Mouse (Mus musculus): Measurements from ENCODE around the gene Calml3.
"Not testable (repeated sequence)": the region's sequence is repeated elsewhere in the genome, so short reads cannot be mapped to it uniquely, and the experiment has no call there.

Gene Calml3

GRCm38 (mm10) chr13:3804186-3804585 is at the start of gene Calml3:
Gene Calml3 (minus strand): TSS chr13:3804316.
- no peak for DNase-seq (ENCODE audit: low spot score)

GRCm38 (mm10) chr13:3850330-3850729 is 46.2 kb upstream of the Calml3 start:
- DNase-seq (ENCODE audit: low spot score): no peak

GRCm38 (mm10) chr13:3840662-3841061 is 36.5 kb upstream of the Calml3 start:
- not testable (repeated sequence) for DNase-seq (ENCODE audit: low spot score)

GRCm38 (mm10) chr13:3837312-3837807 is 33.2 kb upstream of the Calml3 start, which contains the start of gene Calm4:
Gene Calm4 (plus strand): TSS chr13:3837757.
- not testable (repeated sequence) for DNase-seq (ENCODE audit: low spot score)

- DNase-seq (ENCODE audit: low spot score): not testable (repeated sequence)
These were observed 29.5 kb upstream of the Calml3 start for GRCm38 (mm10) chr13:3833644-3834043.

GRCm38 (mm10) chr13:3832450-3832849 is 28.3 kb upstream of the Calml3 start:
- no peak for DNase-seq (ENCODE audit: low spot score)

- DNase-seq (ENCODE audit: low spot score): no peak
These were observed 27.9 kb upstream of the Calml3 start for GRCm38 (mm10) chr13:3831994-3832393.

- DNase-seq (ENCODE audit: low spot score): no peak
These were observed 27.4 kb upstream of the Calml3 start for GRCm38 (mm10) chr13:3831546-3831945.

GRCm38 (mm10) chr13:3825726-3826125 is 21.6 kb upstream of the Calml3 start:
- no peak for DNase-seq (ENCODE audit: low spot score)

GRCm38 (mm10) chr13:3822105-3822504 is 18.0 kb upstream of the Calml3 start:
- no peak for DNase-seq (ENCODE audit: low spot score)

GRCm38 (mm10) chr13:3818740-3819076 is 14.6 kb upstream of the Calml3 start:
- DNase-seq (ENCODE audit: low spot score): no peak

- no peak for DNase-seq (ENCODE audit: low spot score)
These were observed 14.1 kb upstream of the Calml3 start for GRCm38 (mm10) chr13:3818012-3818739.

GRCm38 (mm10) chr13:3807131-3807827 is 3.2 kb upstream of the Calml3 start:
- no peak for DNase-seq (ENCODE audit: low spot score)

GRCm38 (mm10) chr13:3805638-3806037 is 1.5 kb upstream of the Calml3 start:
- no peak for DNase-seq (ENCODE audit: low spot score)

- DNase-seq (ENCODE audit: low spot score): no peak
These were observed 1.0 kb upstream of the Calml3 start for GRCm38 (mm10) chr13:3805132-3805531.

- DNase-seq (ENCODE audit: low spot score): no peak
These were observed 4.7 kb downstream of the Calml3 start for GRCm38 (mm10) chr13:3799386-3799785.

GRCm38 (mm10) chr13:3798751-3799150 is 5.4 kb downstream of the Calml3 start:
- no peak for DNase-seq (ENCODE audit: low spot score)

- no peak for DNase-seq (ENCODE audit: low spot score)
These were observed 7.5 kb downstream of the Calml3 start for GRCm38 (mm10) chr13:3796649-3797048.

GRCm38 (mm10) chr13:3789531-3789930 is 14.6 kb downstream of the Calml3 start:
- DNase-seq (ENCODE audit: low spot score): no peak

- no peak for DNase-seq (ENCODE audit: low spot score)
These were observed 15.5 kb downstream of the Calml3 start for GRCm38 (mm10) chr13:3788588-3788987.

- no peak for DNase-seq (ENCODE audit: low spot score)
These were observed 16.5 kb downstream of the Calml3 start for GRCm38 (mm10) chr13:3787644-3788043.

- no peak for DNase-seq (ENCODE audit: low spot score)
These were observed 17.0 kb downstream of the Calml3 start for GRCm38 (mm10) chr13:3787102-3787501.

- no peak for DNase-seq (ENCODE audit: low spot score)
These were observed 20.5 kb downstream of the Calml3 start for GRCm38 (mm10) chr13:3783621-3784020.

All from embryo, embryonic 10.5 days (tissue).